Mouse (Mus musculus): Measurements from ENCODE around the gene Gm49711. TPM values are rescaled to one million over a fixed set of nuclear protein-coding genes. Genes with fewer than 3 reads are reported as not detected.

The Gm49711 gene
- total and polyA plus RNA-seq, 2 experiments from 2014 or later = 0.92 TPM; not detected in 1

DNA sequence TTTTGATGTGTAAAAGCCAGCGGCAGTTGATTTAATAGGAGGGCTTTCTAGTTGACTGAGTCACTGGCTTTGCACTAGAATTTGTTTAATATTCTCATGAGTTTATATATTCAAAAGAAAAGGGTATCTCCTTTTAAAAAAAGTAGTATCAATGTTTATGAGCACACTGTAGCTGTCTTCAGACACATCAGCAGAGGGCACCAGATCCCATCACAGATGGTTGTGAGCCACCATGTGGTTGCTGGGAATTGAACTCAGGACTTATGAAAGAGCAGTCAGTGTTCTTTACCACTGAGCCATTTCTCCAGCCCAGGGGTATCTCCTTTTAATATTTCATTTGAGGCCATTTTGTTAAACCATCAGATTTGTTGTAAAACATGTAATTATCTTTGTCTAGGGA is 4.7 kb downstream of the Gm49711 start:
- Histone ChIP-seq H3K9ac (no peak overlapping the region), H3K27ac (ENCODE audit: low read depth, low read length) (no peak overlapping the region), H3K36me3 (ENCODE audit: insufficient read depth) (peaks cover 21% of the 10 kb centered on the region), H3K4me1 (ENCODE audit: insufficient read depth) (peaks cover 19% of the 10 kb centered on the region), H3K4me2 (ENCODE audit: low read depth) (no peak overlapping the region), H3K4me3 (ENCODE audit: low read depth, low read length) (no peak overlapping the region), H3K27me3 (ENCODE audit: insufficient read depth, low read length) (no peaks in the 10 kb centered on the region), H3K9me3 (ENCODE audit: low read length) (no peaks in the 10 kb centered on the region)
- DNase-seq = no peak
- 0 out of 2 replicates have a peak, but pooled peaks have one; percentile 6 for TF ChIP-seq CTCF (IDR thresholded peaks at IDR 0.05; ENCODE audit: low read depth)
- 97% methylated on average over 1 of the region's 1 CpGs for WGBS
- no peak for ATAC-seq

DNA sequence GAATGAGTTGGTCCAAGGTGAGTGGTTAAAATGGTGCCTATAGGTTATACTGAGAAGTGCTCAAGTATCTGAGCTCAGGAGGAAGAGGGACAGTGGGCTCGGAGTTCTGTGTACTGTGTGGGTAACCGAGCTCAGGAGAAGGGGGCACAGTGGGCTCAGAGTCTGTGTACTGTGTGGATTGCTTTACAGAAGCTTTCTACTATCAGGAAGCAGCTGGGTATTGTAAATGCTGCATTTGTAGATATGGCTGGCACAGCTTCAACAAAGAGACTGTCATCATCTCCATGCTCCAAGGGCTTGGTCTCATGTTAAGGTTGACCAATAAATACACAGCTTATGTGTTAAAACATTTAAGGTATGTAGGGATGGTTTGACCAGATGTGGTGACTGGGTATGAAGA is 6.7 kb downstream of the Gm49711 start:
- no peak for TF ChIP-seq CTCF (IDR thresholded peaks at IDR 0.05; ENCODE audit: low read depth)
- peaks cover 12% of the 10 kb centered on the region for H3K4me1 ChIP-seq (ENCODE audit: insufficient read depth)
- WGBS = 97% methylated on average over 2 of the region's 2 CpGs
- no peaks in the 10 kb centered on the region for H3K27me3 ChIP-seq (ENCODE audit: insufficient read depth, low read length)
- H3K27ac ChIP-seq (ENCODE audit: low read depth, low read length) = no peak overlapping the region
- DNase-seq = no peak
- H3K9ac ChIP-seq = no peak overlapping the region
- peaks cover 33% of the 10 kb centered on the region for H3K36me3 ChIP-seq (ENCODE audit: insufficient read depth)
- no peak overlapping the region for H3K4me2 ChIP-seq (ENCODE audit: low read depth)
- H3K4me3 ChIP-seq (ENCODE audit: low read depth, low read length) = no peak overlapping the region
- no peak for ATAC-seq
- no peaks in the 10 kb centered on the region for H3K9me3 ChIP-seq (ENCODE audit: low read length)

DNA sequence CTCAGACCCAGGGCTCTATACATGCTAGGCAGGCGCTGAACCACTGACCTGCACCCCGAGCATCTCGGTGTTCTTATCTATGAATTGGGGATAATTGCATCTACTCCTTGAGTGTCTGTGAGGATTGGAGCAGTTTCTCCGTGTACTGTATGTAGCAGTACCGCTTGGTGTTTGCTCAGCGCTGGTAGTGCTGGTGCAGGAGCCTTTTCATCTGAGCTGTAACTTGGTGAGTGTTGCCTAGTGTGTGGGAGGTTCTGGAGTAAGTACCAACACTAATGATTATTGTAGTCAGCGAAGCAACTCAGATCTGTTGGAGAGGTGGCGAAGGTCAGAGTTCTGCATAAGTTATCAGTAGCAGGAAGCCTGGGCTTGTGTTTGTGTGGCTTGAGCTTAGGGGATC is 12.2 kb downstream of the Gm49711 start:
- no peak for TF ChIP-seq CTCF (IDR thresholded peaks at IDR 0.05; ENCODE audit: low read depth)
- WGBS = 93% methylated on average over 8 of the region's 8 CpGs
- H3K27me3 ChIP-seq (ENCODE audit: insufficient read depth, low read length) = no peaks in the 10 kb centered on the region
- H3K4me2 ChIP-seq (ENCODE audit: low read depth) = no peak overlapping the region
- H3K27ac ChIP-seq (ENCODE audit: low read depth, low read length) = no peak overlapping the region
- no peak for ATAC-seq
- no peaks in the 10 kb centered on the region for H3K9me3 ChIP-seq (ENCODE audit: low read length)
- H3K4me1 ChIP-seq (ENCODE audit: insufficient read depth) = no peaks in the 10 kb centered on the region
- peaks cover 39% of the 10 kb centered on the region for H3K36me3 ChIP-seq (ENCODE audit: insufficient read depth)
- no peak for DNase-seq
- H3K9ac ChIP-seq = no peak overlapping the region
- no peak overlapping the region for H3K4me3 ChIP-seq (ENCODE audit: low read depth, low read length)

DNA sequence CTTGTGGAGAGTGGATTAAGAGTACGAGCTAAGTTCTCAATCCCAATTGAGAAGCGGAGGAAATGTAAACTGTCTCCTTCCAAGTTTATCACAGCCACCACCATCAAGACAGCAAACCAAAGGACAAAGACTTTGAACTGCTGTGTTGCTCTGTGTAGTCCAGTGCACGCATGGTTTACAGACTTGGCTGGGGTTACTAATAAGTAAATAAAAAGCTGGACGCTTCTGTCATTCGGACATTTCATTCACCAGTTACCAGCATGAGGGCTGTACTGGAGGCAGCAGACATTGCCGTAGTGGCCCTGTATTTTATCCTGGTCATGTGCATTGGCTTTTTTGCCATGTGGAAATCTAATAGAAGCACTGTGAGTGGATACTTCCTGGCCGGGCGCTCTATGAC is 18.7 kb downstream of the Gm49711 start:
- Histone ChIP-seq H3K9ac (no peak overlapping the region), H3K27me3 (ENCODE audit: insufficient read depth, low read length) (no peaks in the 10 kb centered on the region), H3K27ac (ENCODE audit: low read depth, low read length) (no peak overlapping the region), H3K36me3 (ENCODE audit: insufficient read depth) (peaks cover 21% of the 10 kb centered on the region), H3K4me2 (ENCODE audit: low read depth) (no peak overlapping the region), H3K4me1 (ENCODE audit: insufficient read depth) (no peaks in the 10 kb centered on the region), H3K9me3 (ENCODE audit: low read length) (no peaks in the 10 kb centered on the region), H3K4me3 (ENCODE audit: low read depth, low read length) (no peak overlapping the region)
- ATAC-seq (no peak), DNase-seq (no peak)
- WGBS = 93% methylated on average over 8 of the region's 8 CpGs
- no peak for TF ChIP-seq CTCF (IDR thresholded peaks at IDR 0.05; ENCODE audit: low read depth)

DNA sequence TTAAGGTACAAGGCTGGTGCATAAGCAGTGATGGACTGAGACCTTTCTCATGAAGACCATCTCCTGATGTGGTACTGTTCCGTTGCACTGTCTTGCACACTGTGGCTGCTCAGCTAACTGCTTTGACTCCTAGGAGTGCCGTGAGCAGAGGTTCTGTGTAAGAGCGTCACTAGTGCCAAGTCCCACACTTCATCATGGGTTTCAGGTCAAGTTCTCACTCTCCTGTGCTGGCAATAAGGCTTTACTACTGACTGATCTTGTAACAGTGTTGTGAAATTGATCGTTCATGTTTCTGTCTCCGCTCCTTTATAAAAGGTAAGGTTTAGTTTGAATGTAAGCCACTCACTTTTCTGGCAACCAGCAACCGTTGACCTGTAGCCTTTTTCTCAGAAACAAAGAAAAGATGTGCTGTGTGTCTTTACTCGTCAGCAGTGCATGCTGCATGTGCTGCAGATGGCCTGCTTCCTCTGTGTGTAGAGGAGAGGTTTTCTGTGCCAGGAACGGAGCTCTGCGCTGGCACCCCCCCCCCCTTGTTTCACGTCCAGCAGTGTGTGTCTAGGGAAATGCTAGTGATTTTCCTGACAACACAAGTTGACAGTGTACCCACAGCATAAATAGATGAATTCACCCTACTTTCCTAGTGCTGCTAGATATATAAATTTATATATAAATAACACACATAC is 25.8 kb downstream of the Gm49711 start:
- Histone ChIP-seq H3K4me2 (ENCODE audit: low read depth) (no peak overlapping the region), H3K4me3 (ENCODE audit: low read depth, low read length) (no peak overlapping the region), H3K36me3 (ENCODE audit: insufficient read depth) (peaks cover 9% of the 10 kb centered on the region; the same call in 1 of the 2 replicates), H3K9ac (no peak overlapping the region), H3K27me3 (ENCODE audit: insufficient read depth, low read length) (no peaks in the 10 kb centered on the region), H3K9me3 (ENCODE audit: low read length) (no peaks in the 10 kb centered on the region), H3K4me1 (ENCODE audit: insufficient read depth) (no peaks in the 10 kb centered on the region), H3K27ac (ENCODE audit: low read depth, low read length) (no peak overlapping the region)
- TF ChIP-seq CTCF (IDR thresholded peaks at IDR 0.05; ENCODE audit: low read depth) = no peak
- 62% methylated on average over 10 of the region's 10 CpGs for WGBS
- peak; percentile 56; the same call in 1 of the 2 replicates for ATAC-seq
- no peak for DNase-seq

DNA sequence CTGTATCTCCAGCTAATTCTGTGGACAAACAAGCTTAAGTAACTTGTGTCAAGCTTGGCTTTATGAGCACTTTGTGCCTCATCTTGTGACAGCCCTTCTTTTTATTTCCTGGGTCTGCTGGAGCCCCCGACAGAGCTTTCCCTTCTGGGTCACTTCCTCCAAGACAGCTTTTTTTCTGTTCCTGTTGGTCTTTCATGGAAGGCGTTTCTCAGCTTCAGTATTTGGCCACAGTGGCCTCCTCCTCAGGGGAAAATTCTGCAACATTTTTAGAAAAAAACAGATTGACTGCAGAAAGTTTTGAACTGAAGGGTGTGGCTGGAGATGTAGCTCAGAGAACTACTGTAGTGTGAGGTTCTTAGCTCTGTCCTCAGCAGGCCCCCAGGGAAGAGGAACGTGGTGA is 31.1 kb downstream of the Gm49711 start:
- Histone ChIP-seq H3K4me3 (ENCODE audit: low read depth, low read length) (no peak overlapping the region), H3K4me1 (ENCODE audit: insufficient read depth) (no peaks in the 10 kb centered on the region), H3K9ac (no peak overlapping the region), H3K27ac (ENCODE audit: low read depth, low read length) (no peak overlapping the region), H3K9me3 (ENCODE audit: low read length) (no peaks in the 10 kb centered on the region), H3K36me3 (ENCODE audit: insufficient read depth) (no peaks in the 10 kb centered on the region), H3K4me2 (ENCODE audit: low read depth) (no peak overlapping the region), H3K27me3 (ENCODE audit: insufficient read depth, low read length) (no peaks in the 10 kb centered on the region)
- 58% methylated on average over 3 of the region's 3 CpGs for WGBS
- no peak for TF ChIP-seq CTCF (IDR thresholded peaks at IDR 0.05; ENCODE audit: low read depth)
- ATAC-seq (no peak), DNase-seq (no peak)

DNA sequence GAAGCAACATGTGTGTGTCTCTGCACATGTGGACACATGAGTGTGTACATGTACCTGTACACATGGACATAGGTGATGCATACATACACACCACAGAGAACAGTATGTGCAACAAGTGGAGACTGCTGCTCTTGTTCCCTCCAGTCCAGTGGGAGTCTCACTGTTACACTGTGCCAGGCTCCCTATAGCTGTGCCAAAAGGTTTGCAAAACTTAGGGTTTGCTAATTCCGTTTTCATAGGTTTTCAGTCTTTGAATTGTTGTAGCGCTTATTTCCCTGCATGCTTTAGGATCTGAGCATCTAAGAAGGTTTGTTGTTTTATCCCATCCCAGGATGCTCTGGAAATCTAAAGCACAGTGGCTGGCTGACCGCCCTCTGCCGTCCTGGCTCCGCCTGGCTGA is 33.8 kb downstream of the Gm49711 start:
- Histone ChIP-seq H3K36me3 (ENCODE audit: insufficient read depth) (no peaks in the 10 kb centered on the region), H3K27ac (ENCODE audit: low read depth, low read length) (no peak overlapping the region), H3K27me3 (ENCODE audit: insufficient read depth, low read length) (no peaks in the 10 kb centered on the region), H3K4me3 (ENCODE audit: low read depth, low read length) (no peak overlapping the region), H3K4me1 (ENCODE audit: insufficient read depth) (no peaks in the 10 kb centered on the region), H3K4me2 (ENCODE audit: low read depth) (no peak overlapping the region), H3K9ac (no peak overlapping the region), H3K9me3 (ENCODE audit: low read length) (no peaks in the 10 kb centered on the region)
- DNase-seq (no peak), ATAC-seq (no peak)
- TF ChIP-seq CTCF (IDR thresholded peaks at IDR 0.05; ENCODE audit: low read depth) = no peak
- WGBS = 72% methylated on average over 5 of the region's 5 CpGs

All from forebrain, postnatal 0 days (tissue).